Mouse (Mus musculus) thymus, postnatal 25 days (tissue): ENCODE data around the gene 4930519P11Rik.

Source experiments
- DNase-seq: peaks from one replicate; pipeline ENCODE4 v3.0.0; 2022

The 4930519P11Rik gene

GRCm38 (mm10) chr2:154583906-154584872, 29.0 kb downstream of the 4930519P11Rik start:
- DNase-seq, result no peak

GRCm38 (mm10) chr2:154581421-154581820, 31.8 kb downstream of the 4930519P11Rik start:
- DNase-seq, result no peak

- no peak for DNase-seq
Observed at GRCm38 (mm10) chr2:154580586-154580985, 32.7 kb downstream of the 4930519P11Rik start.

- no peak for DNase-seq
Observed at GRCm38 (mm10) chr2:154577744-154578067, 35.5 kb downstream of the 4930519P11Rik start.

- peak; percentile 66 for DNase-seq
Observed at GRCm38 (mm10) chr2:154576876-154577743, 36.1 kb downstream of the 4930519P11Rik start.

DNA sequence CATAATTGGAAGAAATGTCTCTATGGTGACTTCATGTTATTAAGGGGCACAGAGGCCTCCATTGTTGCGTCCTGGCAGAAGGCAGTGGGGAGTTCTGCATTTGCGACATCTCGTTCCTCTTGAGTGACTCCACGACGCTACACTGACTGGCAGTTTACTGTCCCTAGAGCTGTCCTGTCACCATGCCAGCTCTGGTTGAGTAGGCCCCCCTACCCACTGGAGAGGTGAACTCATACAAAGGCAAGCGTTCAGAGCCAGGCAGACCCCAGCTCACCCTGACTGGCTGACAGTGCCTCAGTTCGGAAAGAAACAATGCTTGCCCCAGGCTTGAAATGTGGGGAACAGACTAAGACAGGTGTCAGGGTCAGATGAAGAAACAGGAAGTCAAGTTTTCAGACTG, 39.0 kb downstream of the 4930519P11Rik start:
- DNase-seq, result no peak

GRCm38 (mm10) chr2:154572996-154573395, 40.2 kb downstream of the 4930519P11Rik start:
- no peak for DNase-seq

DNA sequence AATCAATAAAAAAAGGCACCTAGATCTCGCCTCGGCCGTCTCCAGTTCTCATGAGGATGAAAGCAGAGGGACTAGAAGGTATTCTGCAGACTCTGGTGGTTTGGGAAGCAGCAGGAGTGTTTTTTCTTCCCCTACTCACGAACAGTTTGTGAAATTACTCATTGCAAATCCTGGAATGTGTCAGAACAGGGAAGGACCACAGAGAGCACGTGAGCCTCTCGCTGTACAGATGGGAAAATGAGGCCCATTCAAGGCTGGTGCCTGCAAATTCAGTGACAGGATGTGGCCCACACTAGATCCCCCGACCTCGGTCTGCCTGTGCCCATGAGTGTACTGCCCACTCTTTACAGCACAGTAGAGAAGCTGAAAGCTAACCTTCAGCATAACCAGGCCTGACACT, 41.3 kb downstream of the 4930519P11Rik start:
- DNase-seq, result no peak

DNA sequence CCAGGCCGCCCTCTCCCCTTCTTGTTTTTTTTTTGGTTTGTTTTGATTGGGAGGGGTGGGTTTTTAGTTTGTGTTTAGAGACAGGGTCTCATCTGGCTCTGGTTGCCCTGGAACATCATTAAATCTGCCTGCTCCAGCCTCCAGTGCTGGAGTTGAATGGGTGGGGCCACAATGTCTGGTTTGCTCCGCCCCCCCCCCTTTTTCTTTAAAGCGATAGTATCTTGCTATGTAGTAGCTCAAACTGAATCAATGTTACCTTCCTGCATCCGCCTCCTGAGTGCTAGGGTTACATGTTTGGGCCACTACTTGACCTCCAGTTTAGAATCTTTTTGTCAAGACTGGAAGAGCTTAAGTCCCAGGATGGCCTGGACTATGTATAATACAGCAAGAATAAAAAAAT, 42.0 kb downstream of the 4930519P11Rik start:
- no peak for DNase-seq

DNA sequence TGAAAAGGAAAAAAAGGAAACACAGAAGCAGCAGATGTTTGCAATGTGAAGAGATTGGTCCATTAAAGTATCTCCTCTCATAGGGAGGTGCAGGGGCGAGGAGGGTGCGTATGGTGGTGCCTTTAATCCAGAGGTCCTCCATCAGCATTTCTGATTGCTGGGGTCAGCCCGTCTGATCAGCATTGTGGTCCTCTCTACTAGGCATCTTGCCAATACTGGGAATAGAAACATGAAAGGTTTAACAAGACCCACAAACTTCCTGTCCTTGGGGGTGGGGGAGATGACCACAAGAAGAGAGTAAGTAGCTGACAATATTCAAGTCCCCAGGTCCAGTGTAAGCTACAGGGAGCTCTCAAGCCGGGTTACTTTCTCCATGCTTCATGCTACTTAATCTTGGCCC, 42.6 kb downstream of the 4930519P11Rik start:
- DNase-seq, result no peak

- peak; percentile 96 for DNase-seq
Observed at GRCm38 (mm10) chr2:154569836-154570286, 43.4 kb downstream of the 4930519P11Rik start, which contains the start of gene E2f1. E2f1 (minus strand) TSS chr2:154569892.

DNA sequence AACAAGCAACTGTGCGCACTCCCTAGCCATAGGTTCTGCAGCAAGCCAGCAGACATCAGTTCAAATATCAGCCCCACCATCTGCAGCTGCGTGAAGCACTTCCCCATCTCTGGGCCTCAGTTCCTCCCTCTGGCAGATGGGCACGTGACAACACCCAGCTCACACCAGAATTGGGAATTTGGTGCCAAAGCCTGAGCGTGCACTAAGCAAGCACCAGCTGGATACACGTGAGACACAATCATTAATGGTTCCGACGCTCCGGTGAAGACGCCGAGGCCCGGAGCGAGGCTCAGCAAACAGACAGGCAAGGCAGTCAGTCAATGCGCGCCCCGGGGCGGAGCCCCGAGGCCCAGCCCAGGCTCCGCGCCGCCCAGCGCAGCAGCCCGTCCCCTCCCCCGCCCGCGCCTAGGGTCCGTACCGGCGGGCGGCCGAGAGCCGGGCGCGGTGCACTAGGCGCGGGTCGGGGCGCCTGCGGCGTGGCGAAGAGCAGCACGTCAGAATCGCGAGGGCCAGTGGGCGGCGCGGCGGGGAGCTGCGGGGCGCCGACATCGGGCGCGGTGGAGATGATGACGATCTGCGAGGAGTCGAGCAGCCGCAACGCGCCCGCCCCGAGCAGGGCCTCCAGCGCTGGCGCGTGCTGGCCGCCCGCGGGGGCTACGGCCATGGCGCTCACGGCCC, 44.0 kb downstream of the 4930519P11Rik start:
- peak; percentile 71 for DNase-seq

- DNase-seq, result no peak
Observed at GRCm38 (mm10) chr2:154568329-154569070, 44.7 kb downstream of the 4930519P11Rik start.

DNA sequence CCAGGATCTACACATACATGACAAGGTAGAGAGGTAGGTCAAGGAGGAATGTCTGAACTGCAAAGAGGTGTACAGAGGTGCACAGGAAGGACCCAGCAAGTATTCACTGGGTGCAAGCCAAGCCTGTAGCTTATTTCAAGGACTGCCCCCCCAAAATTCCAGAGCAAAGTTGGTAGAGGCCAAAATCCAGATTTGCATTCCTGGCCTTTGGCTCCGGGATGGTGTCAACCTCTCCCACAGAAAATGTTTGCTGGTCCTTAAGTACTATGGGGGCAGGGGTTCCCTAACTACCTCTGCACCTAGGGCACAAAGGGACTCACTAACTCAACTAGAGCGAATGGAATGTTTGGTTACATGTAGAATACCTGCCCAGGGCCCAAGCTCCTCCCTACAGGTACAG, 45.5 kb downstream of the 4930519P11Rik start:
- DNase-seq, result no peak

GRCm38 (mm10) chr2:154566641-154567040, 46.6 kb downstream of the 4930519P11Rik start:
- DNase-seq, result no peak

- DNase-seq, result no peak
Observed at GRCm38 (mm10) chr2:154565562-154565961, 47.7 kb downstream of the 4930519P11Rik start.

GRCm38 (mm10) chr2:154563612-154564170, 49.5 kb downstream of the 4930519P11Rik start:
- DNase-seq, result no peak
